Mouse (Mus musculus): ENCODE data around the gene Pbx3. TPM values are rescaled to one million over a fixed set of nuclear protein-coding genes. Genes with fewer than 3 reads are reported as not detected.

Gene Pbx3
- total RNA-seq, 4 experiments from 2014 or later, result 8.2 to 11.6 (median 8.7) TPM

DNA sequence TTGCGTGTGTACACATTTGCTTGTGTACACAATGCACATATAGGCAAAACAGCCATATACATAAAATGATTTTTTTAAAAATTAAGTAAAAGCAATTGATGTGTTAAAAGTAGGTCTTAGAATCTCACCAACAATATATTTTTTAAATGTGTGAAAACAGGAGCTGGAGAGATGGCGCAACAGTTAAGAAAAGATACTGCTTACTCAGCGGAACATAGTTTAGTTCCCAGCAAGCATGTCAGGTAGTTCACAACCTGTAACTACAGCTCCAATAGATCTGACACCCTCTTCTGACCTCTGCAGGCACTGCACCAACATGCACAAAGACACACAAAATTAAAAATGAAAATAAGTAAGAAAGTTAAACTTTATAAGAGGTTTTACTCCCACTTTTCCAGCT is 74.7 kb downstream of the Pbx3 start:
- no peak for DNase-seq (ENCODE audit: low spot score in 2 of 2)

- no peak for DNase-seq (ENCODE audit: low spot score in 2 of 2)
Observed at GRCm38 (mm10) chr2:34289726-34290125, 83.2 kb downstream of the Pbx3 start.

- DNase-seq (ENCODE audit: low spot score in 2 of 2), result no peak
Observed at GRCm38 (mm10) chr2:34284239-34284638, 88.7 kb downstream of the Pbx3 start.

GRCm38 (mm10) chr2:34280996-34281395 is 91.9 kb downstream of the Pbx3 start:
- no peak for DNase-seq (ENCODE audit: low spot score in 2 of 2)

GRCm38 (mm10) chr2:34279726-34280125 is 93.2 kb downstream of the Pbx3 start:
- DNase-seq (ENCODE audit: low spot score in 2 of 2), result no peak

- DNase-seq (ENCODE audit: low spot score in 2 of 2), result no peak
Observed at GRCm38 (mm10) chr2:34275630-34276193, 97.2 kb downstream of the Pbx3 start.

GRCm38 (mm10) chr2:34262046-34262445 is 110.9 kb downstream of the Pbx3 start:
- DNase-seq (ENCODE audit: low spot score in 2 of 2), result no peak

DNA sequence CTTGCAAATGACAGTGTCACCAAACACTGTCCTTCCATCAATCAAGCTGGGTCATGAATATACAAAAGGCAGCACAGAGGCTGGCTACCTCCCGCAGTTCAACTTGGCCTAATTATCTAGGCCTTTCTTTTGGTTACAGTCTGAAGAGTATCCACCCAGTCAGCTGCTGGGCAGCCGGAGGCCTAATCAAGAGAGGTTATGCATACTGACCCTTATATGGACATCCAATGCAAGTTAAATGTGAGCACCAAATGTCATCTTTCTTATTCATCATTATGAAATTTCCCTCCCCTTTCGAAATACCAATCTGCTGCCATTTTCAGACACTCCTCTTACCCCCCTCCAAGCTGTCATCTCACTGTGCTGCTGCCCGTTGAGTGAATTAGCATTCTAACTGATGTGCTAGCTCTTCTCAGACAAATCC is 112.3 kb downstream of the Pbx3 start:
- DNase-seq (ENCODE audit: low spot score in 2 of 2), result no peak

DNA sequence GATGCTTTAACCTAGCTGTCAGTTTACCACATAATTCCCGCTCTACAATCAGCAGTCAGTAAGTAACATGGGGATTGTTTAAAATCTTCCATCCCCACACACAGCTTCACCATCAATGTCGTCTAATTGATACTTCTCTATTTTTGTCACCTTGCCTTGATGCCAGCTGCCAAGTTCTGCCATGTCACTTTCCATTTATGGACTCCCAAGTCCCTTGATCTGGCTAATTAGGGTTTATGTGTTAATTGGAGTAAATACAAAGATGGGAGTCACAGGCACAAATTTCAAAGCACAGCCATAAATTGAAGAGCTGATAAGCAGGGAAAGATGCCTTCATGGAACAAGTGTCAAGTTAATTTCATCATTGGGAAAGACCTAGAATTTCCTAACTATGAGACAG is 114.7 kb downstream of the Pbx3 start:
- no peak for DNase-seq (ENCODE audit: low spot score in 2 of 2)

DNA sequence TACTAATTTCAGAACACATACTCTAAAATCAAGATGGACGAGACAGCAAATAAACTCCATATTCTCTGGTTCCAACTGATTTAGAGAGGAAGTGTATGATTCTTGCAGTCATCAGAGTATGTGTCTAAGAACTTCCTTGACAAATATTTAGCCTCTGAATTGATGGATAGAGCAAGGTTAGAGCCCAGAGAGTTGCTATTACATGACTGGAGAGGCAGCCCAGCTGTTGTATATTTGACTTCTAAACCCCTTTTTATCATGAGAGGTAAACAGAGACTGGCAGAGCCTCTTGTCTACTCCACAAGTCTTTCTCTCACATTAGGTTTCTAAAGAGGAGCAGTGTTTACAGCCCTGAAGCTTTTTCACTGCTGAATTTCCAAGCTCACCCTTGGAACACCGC is 115.3 kb downstream of the Pbx3 start:
- no peak for DNase-seq (ENCODE audit: low spot score in 2 of 2)

- no peak for DNase-seq (ENCODE audit: low spot score in 2 of 2)
Observed at GRCm38 (mm10) chr2:34256000-34256553, 116.9 kb downstream of the Pbx3 start.

- no peak for DNase-seq (ENCODE audit: low spot score in 2 of 2)
Observed at GRCm38 (mm10) chr2:34253627-34254026, 119.3 kb downstream of the Pbx3 start.

- no peak for DNase-seq (ENCODE audit: low spot score in 2 of 2)
Observed at GRCm38 (mm10) chr2:34253111-34253510, 119.8 kb downstream of the Pbx3 start.

DNA sequence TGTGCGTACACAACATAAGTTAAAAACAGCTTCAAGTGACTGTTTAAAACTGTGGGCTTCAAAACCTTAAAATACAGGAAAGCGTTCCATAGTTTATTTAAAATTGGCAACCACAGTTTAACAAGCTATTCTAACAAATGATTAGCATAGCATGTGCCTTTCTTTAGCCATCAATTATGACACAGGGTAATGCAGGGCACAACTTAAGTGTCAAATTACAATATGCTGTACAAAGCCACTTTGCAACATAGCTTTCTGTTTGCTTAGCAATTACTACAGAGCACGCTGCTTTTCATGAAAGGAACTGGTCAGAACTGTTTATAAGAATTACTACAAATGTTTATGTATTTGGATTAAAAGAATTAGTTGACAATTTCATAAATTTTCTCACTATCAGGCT is 120.7 kb downstream of the Pbx3 start:
- no peak for DNase-seq (ENCODE audit: low spot score in 2 of 2)

DNA sequence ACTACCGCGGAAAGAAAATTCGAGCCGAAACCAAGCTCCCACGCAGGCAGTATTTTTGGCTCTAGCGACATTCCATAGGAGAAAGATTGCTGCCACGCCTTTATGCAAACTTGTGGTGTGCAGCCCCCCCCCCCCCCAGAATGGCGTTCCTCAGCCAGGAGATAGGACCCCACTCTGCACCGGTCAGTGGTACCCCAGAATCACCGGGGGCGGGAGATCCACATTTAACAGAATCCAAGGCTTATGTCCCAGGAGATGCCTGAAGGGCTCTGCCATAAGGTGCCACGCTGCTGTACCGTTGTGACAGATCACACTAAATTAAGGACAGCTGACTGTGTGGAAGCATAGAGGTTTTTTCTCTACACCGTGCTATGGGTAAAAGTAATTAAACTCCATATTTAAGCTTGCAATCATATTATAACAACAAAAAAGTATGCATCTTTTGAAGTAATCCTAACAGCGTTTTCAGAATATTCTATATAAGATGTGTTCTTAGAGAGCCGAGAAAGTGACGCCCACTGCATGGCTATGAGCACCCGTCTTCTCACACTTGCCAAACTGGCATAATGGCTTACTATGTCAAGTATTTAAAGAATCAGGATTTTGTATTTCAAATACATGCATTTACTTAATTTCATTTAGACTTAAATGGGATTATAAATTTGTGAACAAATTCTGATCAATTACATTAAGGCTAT is 122.8 kb downstream of the Pbx3 start:
- DNase-seq (ENCODE audit: low spot score in 2 of 2), result no peak

DNA sequence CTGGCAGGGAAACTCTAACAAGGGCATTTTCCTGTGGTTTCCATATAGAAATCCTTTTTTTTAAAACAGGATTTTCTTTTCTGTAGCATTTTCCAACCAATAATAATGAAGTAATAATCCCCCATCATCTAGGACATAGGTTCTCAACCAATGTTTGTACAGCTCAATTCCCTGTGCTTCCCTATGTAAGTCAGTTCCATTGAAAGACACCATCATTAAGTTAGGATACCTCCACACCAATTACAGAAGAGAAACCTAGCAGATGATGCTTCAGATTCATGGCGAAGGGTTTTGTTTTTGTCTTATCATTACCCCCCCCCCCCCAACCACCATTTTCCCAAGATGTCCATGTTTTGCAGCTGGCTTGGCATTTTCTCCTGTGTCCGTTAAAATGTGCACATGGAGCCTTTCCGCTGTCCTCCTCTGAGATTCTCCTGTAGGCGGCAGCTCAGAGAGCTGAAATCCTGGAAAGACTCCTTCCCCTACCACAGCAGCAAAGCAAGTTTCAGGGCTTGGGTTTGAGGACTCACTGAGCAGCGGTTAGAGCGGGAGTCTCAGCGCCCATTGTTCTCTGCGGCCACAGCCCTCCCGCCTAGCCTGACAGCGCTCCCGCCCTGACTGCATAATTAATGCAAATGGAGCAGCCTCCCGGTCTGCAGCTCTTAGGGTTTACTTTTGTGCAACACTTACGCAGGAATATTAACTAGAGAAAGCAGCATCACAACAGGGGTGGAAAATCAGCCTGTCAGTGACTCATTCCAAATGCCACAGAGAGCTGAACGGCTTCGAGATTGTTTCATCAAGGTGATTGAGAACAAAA is 123.6 kb downstream of the Pbx3 start:
- peak; percentile 27 to 31 for DNase-seq (ENCODE audit: low spot score in 2 of 2)

DNA sequence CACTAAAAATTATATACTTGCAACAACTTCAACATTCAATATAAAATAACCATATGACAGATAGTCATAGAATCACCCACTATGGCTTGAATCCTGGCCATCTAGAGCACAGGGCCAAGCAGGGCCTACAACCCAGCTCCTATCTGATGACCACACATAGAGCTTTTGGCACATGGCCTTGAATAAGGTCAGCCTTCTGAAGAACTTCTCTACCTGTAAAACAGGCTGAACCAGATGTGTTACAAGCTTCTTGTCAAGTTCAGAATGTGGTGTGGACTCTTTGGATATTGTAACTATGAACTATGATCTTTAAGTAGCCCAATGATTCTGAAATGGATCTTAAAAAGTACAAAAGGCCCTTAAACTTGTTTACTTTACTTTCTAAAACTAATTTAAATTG is 132.1 kb downstream of the Pbx3 start:
- no peak for DNase-seq (ENCODE audit: low spot score in 2 of 2)

GRCm38 (mm10) chr2:34239315-34239858 is 133.6 kb downstream of the Pbx3 start:
- DNase-seq (ENCODE audit: low spot score in 2 of 2), result no peak

GRCm38 (mm10) chr2:34235467-34236075 is 137.4 kb downstream of the Pbx3 start:
- DNase-seq (ENCODE audit: low spot score in 2 of 2), result no peak

DNA sequence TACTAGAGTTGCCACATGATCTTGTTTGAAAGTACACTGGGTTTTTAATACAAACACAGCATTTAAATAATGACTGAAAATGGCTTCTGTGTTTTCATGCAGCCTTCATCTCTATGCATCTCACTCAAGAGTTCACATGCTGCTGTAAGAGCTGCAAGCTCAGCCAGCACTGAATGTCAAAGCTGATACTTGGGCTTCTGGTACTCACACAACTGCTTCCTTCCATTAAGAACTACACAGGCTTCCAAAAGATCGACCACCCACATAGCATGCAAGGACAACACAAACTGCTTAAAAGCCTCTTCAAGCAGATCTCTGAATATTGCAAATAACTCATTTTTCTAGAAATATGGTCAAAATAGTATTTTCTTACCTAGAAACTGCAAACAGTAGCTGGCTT is 138.7 kb downstream of the Pbx3 start:
- DNase-seq (ENCODE audit: low spot score in 2 of 2), result no peak

DNA sequence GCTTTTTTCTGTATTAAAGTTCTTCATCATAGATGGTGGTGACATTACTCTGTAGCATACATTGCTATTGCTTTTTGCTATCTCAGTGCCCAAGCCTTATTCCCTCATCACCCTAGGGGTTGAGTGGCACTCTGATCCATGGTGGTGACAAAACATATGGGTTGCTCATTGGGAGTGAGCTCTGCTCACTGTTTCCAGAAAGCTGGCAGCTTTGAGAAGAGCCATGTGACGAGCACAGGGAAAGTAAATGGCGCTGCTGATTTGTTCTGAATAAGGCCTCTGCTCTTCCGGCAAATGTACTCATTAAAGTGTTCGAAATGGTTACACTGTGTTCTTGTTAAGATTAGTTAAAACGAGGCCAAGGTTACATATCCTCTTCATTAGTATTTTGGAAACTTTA is 139.7 kb downstream of the Pbx3 start:
- no peak for DNase-seq (ENCODE audit: low spot score in 2 of 2)

DNA sequence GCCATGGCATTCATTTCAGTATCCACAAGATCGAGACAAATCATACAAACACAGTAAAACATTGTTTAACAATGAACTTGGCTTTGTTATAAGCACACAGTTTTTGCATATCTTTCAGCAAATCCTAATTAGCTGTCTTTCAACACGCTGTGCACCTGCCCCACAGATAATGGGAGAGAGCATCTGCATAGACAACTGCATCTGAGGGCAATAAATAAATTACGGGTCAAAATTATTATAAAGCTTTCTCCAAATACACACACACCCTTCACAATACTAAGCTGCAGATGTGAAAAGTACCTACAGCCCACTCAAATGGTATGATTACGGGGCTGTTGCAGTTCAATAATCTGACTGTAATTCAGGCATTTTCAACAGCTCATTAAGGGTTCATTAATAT is 145.3 kb downstream of the Pbx3 start:
- DNase-seq (ENCODE audit: low spot score in 2 of 2), result no peak

Measured in layer of hippocampus, adult 8-10 months (tissue).